8 mouse cellular contexts compared by ENCODE assay signal in the genomic region with DNA sequence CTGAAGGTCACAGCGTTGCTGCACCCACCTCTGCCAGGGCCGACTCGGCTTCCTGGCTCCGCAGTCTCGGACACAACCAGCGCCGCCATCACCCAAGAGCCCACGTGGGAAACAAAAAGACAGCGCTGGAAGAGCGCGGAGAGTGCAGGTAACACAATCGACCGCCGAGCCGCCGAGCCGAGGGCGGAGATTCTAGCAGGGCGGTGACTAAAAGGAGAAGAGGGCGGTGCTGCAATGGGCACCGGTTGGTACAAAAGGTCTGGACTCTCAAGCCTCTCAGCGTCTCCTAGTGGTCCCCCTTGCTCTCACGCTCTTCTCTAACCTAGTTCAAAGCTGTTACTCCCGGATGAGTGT. TPM values are rescaled to one million over a fixed set of nuclear protein-coding genes. Genes with fewer than 3 reads are reported as not detected.
DNase-seq lines count a peak whose midpoint lies in the region; ATAC-seq and TF ChIP-seq lines count a peak whose summit lies in the region.

No protein-coding gene starts in this region.

- H3K4me1 ChIP-seq in forebrain, embryonic 13.5 days, result peaks cover 46% of the 10 kb centered on the region

- H3K27ac ChIP-seq in forebrain, embryonic 13.5 days, result no peak overlapping the region
- peak overlapping the region; percentile 96 for H3K27ac ChIP-seq in layer of hippocampus, adult 2 months

- peak; percentile 83 for ATAC-seq in forebrain, embryonic 13.5 days

- intact Hi-C loops in heart, postnatal 25 days (cut with DNase I), result loop anchor here (1.0 kb wide), 1 partner anchor 101 kb away; no protein-coding TSS in a partner anchor

- H3K36me3 ChIP-seq in forebrain, embryonic 13.5 days (ENCODE audit: poor library complexity, severe bottlenecking), result no peaks in the 10 kb centered on the region

- TF ChIP-seq CTCF in layer of hippocampus, adult 2 months (conservative IDR thresholded peaks at IDR 0.05), result peak; percentile 55

- WGBS in forebrain, embryonic 13.5 days, result 0% methylated on average over 24 of the region's 24 CpGs

- peak overlapping the region; percentile 93 for H3K4me2 ChIP-seq in forebrain, embryonic 13.5 days

- H3K9ac ChIP-seq in forebrain, embryonic 13.5 days, result peak overlapping the region; percentile 68

- DNase-seq in MN1 (ENCODE audit: low spot score), result peak; percentile 95
- DNase-seq in cerebellum, adult 11-12 months, result peak; percentile 84
- peak; percentile 50 for DNase-seq in heart, postnatal 25 days (ENCODE audit: low spot score)
- peak; percentile 77 to 80 for DNase-seq in layer of hippocampus, adult 2 months (ENCODE audit: low spot score in 2 of 2)
- DNase-seq in lung, postnatal 25 days (ENCODE audit: low spot score), result peak; percentile 89
- DNase-seq in ovary, postnatal 36 days (ENCODE audit: low spot score), result peak; percentile 85
- DNase-seq in thymus, postnatal 25 days, result peak; percentile 79

- no peaks in the 10 kb centered on the region for H3K9me3 ChIP-seq in forebrain, embryonic 13.5 days (replicated peaks)

- peak overlapping the region; percentile 67 for H3K4me3 ChIP-seq in forebrain, embryonic 13.5 days
- H3K4me3 ChIP-seq in layer of hippocampus, adult 2 months, result peak overlapping the region; percentile 85

- peaks cover 45% of the 10 kb centered on the region for H3K27me3 ChIP-seq in forebrain, embryonic 13.5 days

RNA-seq across cellular contexts. Expression of a gene that starts 0.7 kb away (rescaled TPM):
- polyA plus RNA-seq in forebrain, embryonic 13.5 days (2015; fragmentation: Nextera tagmentation; extraction: Ambion mirVana), result 13.9 and 15.8 TPM in 2 replicates
- total RNA-seq in heart, postnatal 25 days (2021), result 1 to 10 TPM; 7.4 to 9.0 TPM
- 10 to 100 TPM; 30.7 to 31.4 TPM for total RNA-seq in layer of hippocampus, adult 2 months (2021)

RNA-seq across cellular contexts. Expression of a gene that starts 3.2 kb away (rescaled TPM):
- polyA plus RNA-seq in forebrain, embryonic 13.5 days (2015; fragmentation: Nextera tagmentation; extraction: Ambion mirVana), result 2.2 and 2.6 TPM in 2 replicates
- total RNA-seq in heart, postnatal 25 days (2021), result 1 to 10 TPM; 9.7 to 9.8 TPM
- total RNA-seq in layer of hippocampus, adult 2 months (2021), result 100 to 1,000 TPM; 104 to 110 TPM

RNA-seq across cellular contexts. Expression of a gene that starts 11.7 kb away (rescaled TPM):
- polyA plus RNA-seq in forebrain, embryonic 13.5 days (2015; fragmentation: Nextera tagmentation; extraction: Ambion mirVana), result 22.8 and 25.1 TPM in 2 replicates
- 1 to 10 TPM; 6.0 to 6.1 TPM for total RNA-seq in heart, postnatal 25 days (2021)
- total RNA-seq in layer of hippocampus, adult 2 months (2021), result 10 to 100 TPM; 19.3 to 22.4 TPM

RNA-seq across cellular contexts. Expression of a gene that starts 21.0 kb away (rescaled TPM):
- 1.2 and 1.5 TPM in 2 replicates for polyA plus RNA-seq in forebrain, embryonic 13.5 days (2015; fragmentation: Nextera tagmentation; extraction: Ambion mirVana)
- total RNA-seq in heart, postnatal 25 days (2021), result 10 to 100 TPM; 15.3 to 19.2 TPM
- total RNA-seq in layer of hippocampus, adult 2 months (2021), result 1 to 10 TPM; 3.8 to 3.9 TPM

Comparison
In these comparisons a context has a peak if more than half of its experiments do, and no peak if none do; other contexts are left out.
1. RNA of a gene that starts 3.2 kb away (total RNA-seq): 104 to 110 TPM in layer of hippocampus, adult 2 months; 9.7 to 9.8 TPM in heart, postnatal 25 days; every median in the first group is over 4 times any median in the second.
2. Peak in every context shown above with its lines, with median percentiles within 50 percentile points of each other: DNase-seq.